Mouse (Mus musculus) liver, embryonic 16.5 days (tissue): ENCODE data around the gene Phf21a. TPM values are rescaled to one million over a fixed set of nuclear protein-coding genes. Genes with fewer than 3 reads are reported as not detected.

ENCODE experiments used
- ATAC-seq: fragments of 200-750 bp; cut with Nextera tagmentation; 2 replicates; pipeline ENCODE4 v1.8.0; 2017; ENCODE audit warnings: low read depth, mild to moderate bottlenecking, moderate number of reproducible peaks, moderate library complexity
- H3K27ac ChIP-seq: fragments of 300-500 bp; sonication (generic); 2 replicates; pipeline ENCODE4 v1.5.1; 2014; ENCODE audit warnings: mild to moderate bottlenecking, low read length
- H3K27me3 ChIP-seq: fragments of 300-500 bp; sonication (generic); 2 replicates; pipeline ENCODE4 v1.6.1; 2014; ENCODE audit warnings: low read depth, low read length, mixed read lengths; ENCODE audit not compliant: control insufficient read depth, insufficient read depth
- H3K36me3 ChIP-seq: fragments of 300-500 bp; sonication (generic); 2 replicates; pipeline ENCODE4 v1.6.1; 2014; ENCODE audit warnings: mild to moderate bottlenecking; ENCODE audit not compliant: control insufficient read depth, insufficient read depth
- H3K4me1 ChIP-seq: fragments of 300-500 bp; sonication (generic); 2 replicates; pipeline ENCODE4 v1.6.1; 2014; ENCODE audit warnings: low read depth, low read length, mixed read lengths; ENCODE audit not compliant: control insufficient read depth
- H3K4me2 ChIP-seq: fragments of 300-500 bp; sonication (generic); 2 replicates; pipeline ENCODE4 v1.6.1; 2014; ENCODE audit warnings: low read depth, low read length, mixed read lengths
- H3K4me3 ChIP-seq: fragments of 300-500 bp; sonication (generic); 2 replicates; pipeline ENCODE4 v1.5.1; 2014; ENCODE audit warnings: low read depth, mild to moderate bottlenecking, low read length
- H3K9ac ChIP-seq: fragments of 300-500 bp; sonication (generic); 2 replicates; pipeline ENCODE4 v1.6.1; 2014; ENCODE audit warnings: low read depth, low read length
- H3K9me3 ChIP-seq: fragments of 300-500 bp; sonication (generic); replicated peaks from 2 replicates; pipeline ENCODE4 v1.6.1; 2016; ENCODE audit warnings: low read length; ENCODE audit not compliant: control insufficient read depth
- WGBS: fragments of 180-500 bp; shearing (Covaris S2); extraction: QIAGEN DNeasy Blood & Tissue Kit; methylation state at CpG from one replicate; pipeline ENCODE4 v1.1.7; 2014; ENCODE audit not compliant: insufficient replicate concordance; 5-methylcytosine and 5-hydroxymethylcytosine counted together
- polyA plus RNA-seq: library from polyadenylated mRNA; unstranded; fragments of >200 nt; fragmentation: Nextera tagmentation; extraction: Ambion mirVana; gene quantifications from 2 replicates; pipeline ENCODE4 v1.2.1, GENCODE M21; 2015

Phf21a gene
- polyA plus RNA-seq, 1 experiment from 2014 or later: 2.8 TPM

- Histone ChIP-seq H3K4me3 (no peak overlapping the region), H3K36me3 (no peaks in the 10 kb centered on the region)
Measured at GRCm38 (mm10) chr2:92299896-92300295, 207.0 kb downstream of the Phf21a start.

DNA sequence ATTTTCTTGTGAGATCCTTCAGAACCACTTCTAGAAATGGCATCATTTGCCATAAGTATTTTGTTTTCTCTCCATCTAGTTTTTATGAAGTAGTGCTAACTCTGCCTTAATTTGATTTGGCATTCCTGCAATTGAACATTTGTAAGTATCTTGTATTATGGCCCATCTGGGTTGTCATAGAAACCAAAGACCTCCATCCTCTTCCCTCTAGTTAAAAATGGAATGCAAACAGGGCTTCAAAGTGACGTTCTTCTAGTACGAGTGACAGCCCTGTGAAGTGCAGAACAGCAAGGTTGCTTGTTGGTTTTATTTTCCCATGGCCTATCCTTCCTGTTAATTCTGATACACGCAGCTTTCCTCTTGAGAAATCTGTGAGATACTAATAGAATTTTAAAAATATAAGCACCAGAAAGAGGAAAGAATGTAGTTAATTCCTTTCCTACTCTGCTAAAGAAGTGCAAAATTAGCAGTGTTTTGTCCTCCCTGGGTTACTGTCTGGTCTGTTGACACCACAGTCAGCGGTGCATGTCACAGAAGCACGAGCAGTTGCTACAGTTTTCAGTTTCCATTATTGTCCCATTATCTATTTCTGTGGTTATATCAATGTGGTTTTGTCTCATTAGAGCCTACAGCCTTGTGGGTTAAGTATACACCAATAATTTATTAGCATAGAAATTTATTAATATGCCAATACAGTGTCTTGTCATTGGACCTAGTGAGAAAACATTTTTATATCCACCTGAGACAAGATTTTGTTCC lies 209.1 kb downstream of the Phf21a start:
- ATAC-seq: no peak
- no peaks in the 10 kb centered on the region for H3K4me1 ChIP-seq
- WGBS: 25% methylated on average over 5 of the region's 5 CpGs
- H3K27ac ChIP-seq: no peak overlapping the region
- H3K4me2 ChIP-seq: no peak overlapping the region
- H3K27me3 ChIP-seq: no peaks in the 10 kb centered on the region
- H3K9ac ChIP-seq: no peak overlapping the region
- no peaks in the 10 kb centered on the region for H3K36me3 ChIP-seq
- no peaks in the 10 kb centered on the region for H3K9me3 ChIP-seq
- no peak overlapping the region for H3K4me3 ChIP-seq

More at GRCm38 (mm10) chr2:92299896-92300295, 207.0 kb downstream of the Phf21a start:
- no peak for ATAC-seq
- Histone ChIP-seq H3K4me1 (no peaks in the 10 kb centered on the region), H3K4me2 (no peak overlapping the region), H3K9me3 (no peaks in the 10 kb centered on the region), H3K27me3 (no peaks in the 10 kb centered on the region), H3K27ac (no peak overlapping the region), H3K9ac (no peak overlapping the region)
- WGBS: 60% methylated on average over 10 of the region's 10 CpGs

GRCm38 (mm10) chr2:92312542-92312941 lies 219.6 kb downstream of the Phf21a start:
- ATAC-seq: no peak

DNA sequence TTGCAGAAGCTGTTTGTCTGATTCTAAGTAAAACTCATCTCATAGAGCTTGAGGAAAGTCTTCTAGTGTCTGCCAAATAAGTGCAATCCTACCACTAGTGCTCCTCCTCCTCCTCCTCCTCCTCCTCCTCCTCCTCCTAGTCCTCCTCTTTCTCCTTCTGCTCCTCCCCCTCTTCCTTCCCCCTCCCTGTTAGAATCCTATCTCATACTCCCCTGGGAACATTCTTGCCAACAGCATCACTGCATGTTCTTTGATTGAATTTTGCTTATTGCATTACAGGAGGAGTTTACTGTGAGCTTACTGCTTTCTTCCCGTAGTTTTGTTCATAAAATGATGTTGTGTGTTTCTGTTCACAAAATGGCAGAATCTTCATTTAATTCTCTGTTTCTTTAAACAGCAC lies 221.1 kb downstream of the Phf21a start:
- no peak overlapping the region for H3K27ac ChIP-seq
- 59% methylated on average over 1 of the region's 1 CpGs for WGBS
- no peak overlapping the region for H3K4me2 ChIP-seq
- H3K27me3 ChIP-seq: no peaks in the 10 kb centered on the region
- no peak overlapping the region for H3K4me3 ChIP-seq
- H3K9ac ChIP-seq: no peak overlapping the region
- H3K4me1 ChIP-seq: no peaks in the 10 kb centered on the region; the same call in none of the 2 replicates
- H3K9me3 ChIP-seq: no peaks in the 10 kb centered on the region
- no peaks in the 10 kb centered on the region for H3K36me3 ChIP-seq
- no peak for ATAC-seq

More at GRCm38 (mm10) chr2:92312542-92312941, 219.6 kb downstream of the Phf21a start:
- Histone ChIP-seq H3K4me2 (no peak overlapping the region), H3K36me3 (no peaks in the 10 kb centered on the region), H3K4me3 (no peak overlapping the region), H3K27ac (no peak overlapping the region), H3K27me3 (no peaks in the 10 kb centered on the region), H3K9me3 (no peaks in the 10 kb centered on the region), H3K4me1 (no peaks in the 10 kb centered on the region; the same call in none of the 2 replicates), H3K9ac (no peak overlapping the region)
- WGBS: 79% methylated on average over 4 of the region's 4 CpGs

DNA sequence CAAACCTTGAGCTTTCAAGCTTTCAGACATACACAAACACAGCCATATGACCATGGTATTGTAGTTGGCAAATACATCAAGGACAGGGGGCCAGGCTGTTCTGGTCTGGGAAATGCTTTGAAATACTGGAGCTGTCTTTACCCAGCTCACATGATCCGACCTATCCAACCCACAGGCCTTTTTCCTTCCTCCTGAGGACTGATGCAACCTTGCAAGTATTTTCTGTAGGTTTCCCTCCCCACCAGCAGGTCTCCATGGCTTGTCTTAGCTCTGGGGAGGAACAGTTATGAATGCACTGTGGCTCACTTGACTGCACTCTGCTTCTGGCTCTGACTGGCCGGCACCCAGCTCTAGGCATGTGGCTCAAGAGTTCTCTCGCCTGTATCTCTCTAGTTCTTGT lies 223.7 kb downstream of the Phf21a start:
- no peaks in the 10 kb centered on the region for H3K27me3 ChIP-seq
- H3K9me3 ChIP-seq: no peaks in the 10 kb centered on the region
- no peak; the same call in 1 of the 2 replicates for ATAC-seq
- no peak overlapping the region for H3K4me3 ChIP-seq
- H3K27ac ChIP-seq: no peak overlapping the region
- no peak overlapping the region for H3K4me2 ChIP-seq
- no peaks in the 10 kb centered on the region for H3K36me3 ChIP-seq
- WGBS: 45% methylated on average over 3 of the region's 3 CpGs
- no peaks in the 10 kb centered on the region; the same call in none of the 2 replicates for H3K4me1 ChIP-seq
- H3K9ac ChIP-seq: no peak overlapping the region

- Histone ChIP-seq H3K4me1 (no peaks in the 10 kb centered on the region; the same call in none of the 2 replicates), H3K4me3 (no peak overlapping the region), H3K27me3 (no peaks in the 10 kb centered on the region), H3K36me3 (no peaks in the 10 kb centered on the region), H3K27ac (no peak overlapping the region), H3K9me3 (no peaks in the 10 kb centered on the region), H3K4me2 (no peak overlapping the region), H3K9ac (no peak overlapping the region)
- no peak for ATAC-seq
- WGBS: 44% methylated on average over 5 of the region's 5 CpGs
Measured at GRCm38 (mm10) chr2:92317228-92317627, 224.3 kb downstream of the Phf21a start.

DNA sequence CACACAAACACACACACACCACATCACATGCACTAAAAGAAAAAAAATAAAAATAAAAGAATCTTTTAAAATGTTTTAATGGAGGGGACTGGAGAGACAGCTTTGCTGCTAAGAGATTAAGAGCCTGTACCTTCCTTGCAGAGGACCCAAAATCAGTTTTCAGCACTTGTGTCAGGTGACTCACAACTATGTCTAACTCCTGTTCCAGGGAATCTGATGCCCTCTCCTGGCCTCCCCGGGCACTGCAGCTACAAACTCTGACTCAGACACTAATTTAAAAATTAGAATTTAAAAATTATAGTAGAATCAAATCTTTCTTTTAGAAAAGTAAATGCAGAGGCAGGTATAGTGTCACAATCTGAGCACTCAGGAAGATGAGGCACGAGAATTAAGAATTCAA lies 229.8 kb downstream of the Phf21a start:
- Histone ChIP-seq H3K36me3 (no peaks in the 10 kb centered on the region), H3K9me3 (no peaks in the 10 kb centered on the region), H3K27me3 (no peaks in the 10 kb centered on the region), H3K4me1 (no peaks in the 10 kb centered on the region), H3K4me3 (no peak overlapping the region), H3K4me2 (no peak overlapping the region), H3K9ac (no peak overlapping the region), H3K27ac (no peak overlapping the region)
- ATAC-seq: no peak
- 57% methylated on average over 2 of the region's 2 CpGs for WGBS

GRCm38 (mm10) chr2:92325676-92326075 lies 232.8 kb downstream of the Phf21a start:
- H3K9ac ChIP-seq: no peak overlapping the region
- ATAC-seq: no peak
- no peak overlapping the region for H3K4me2 ChIP-seq
- WGBS: 70% methylated on average over 7 of the region's 7 CpGs
- no peaks in the 10 kb centered on the region for H3K27me3 ChIP-seq
- H3K4me1 ChIP-seq: no peaks in the 10 kb centered on the region
- H3K4me3 ChIP-seq: no peak overlapping the region
- no peaks in the 10 kb centered on the region for H3K36me3 ChIP-seq
- H3K9me3 ChIP-seq: no peaks in the 10 kb centered on the region
- H3K27ac ChIP-seq: no peak overlapping the region

GRCm38 (mm10) chr2:92326221-92326620 lies 233.3 kb downstream of the Phf21a start:
- H3K27me3 ChIP-seq: no peaks in the 10 kb centered on the region
- WGBS: 57% methylated on average over 1 of the region's 1 CpGs
- no peak for ATAC-seq

More at GRCm38 (mm10) chr2:92326221-92326620, 233.3 kb downstream of the Phf21a start:
- Histone ChIP-seq H3K9me3 (no peaks in the 10 kb centered on the region), H3K4me1 (no peaks in the 10 kb centered on the region), H3K9ac (no peak overlapping the region), H3K4me3 (no peak overlapping the region), H3K36me3 (no peaks in the 10 kb centered on the region), H3K4me2 (no peak overlapping the region), H3K27ac (no peak overlapping the region)
